Mouse (Mus musculus): Measurements from ENCODE around the gene Tuba1a. TPM values are rescaled to one million over a fixed set of nuclear protein-coding genes. Genes with fewer than 3 reads are reported as not detected.
"Not testable (repeated sequence)": the region's sequence is repeated elsewhere in the genome, so short reads cannot be mapped to it uniquely, and the experiment has no call there.

Tuba1a gene
- polyA plus RNA-seq, 1 experiment = 126 TPM

DNA sequence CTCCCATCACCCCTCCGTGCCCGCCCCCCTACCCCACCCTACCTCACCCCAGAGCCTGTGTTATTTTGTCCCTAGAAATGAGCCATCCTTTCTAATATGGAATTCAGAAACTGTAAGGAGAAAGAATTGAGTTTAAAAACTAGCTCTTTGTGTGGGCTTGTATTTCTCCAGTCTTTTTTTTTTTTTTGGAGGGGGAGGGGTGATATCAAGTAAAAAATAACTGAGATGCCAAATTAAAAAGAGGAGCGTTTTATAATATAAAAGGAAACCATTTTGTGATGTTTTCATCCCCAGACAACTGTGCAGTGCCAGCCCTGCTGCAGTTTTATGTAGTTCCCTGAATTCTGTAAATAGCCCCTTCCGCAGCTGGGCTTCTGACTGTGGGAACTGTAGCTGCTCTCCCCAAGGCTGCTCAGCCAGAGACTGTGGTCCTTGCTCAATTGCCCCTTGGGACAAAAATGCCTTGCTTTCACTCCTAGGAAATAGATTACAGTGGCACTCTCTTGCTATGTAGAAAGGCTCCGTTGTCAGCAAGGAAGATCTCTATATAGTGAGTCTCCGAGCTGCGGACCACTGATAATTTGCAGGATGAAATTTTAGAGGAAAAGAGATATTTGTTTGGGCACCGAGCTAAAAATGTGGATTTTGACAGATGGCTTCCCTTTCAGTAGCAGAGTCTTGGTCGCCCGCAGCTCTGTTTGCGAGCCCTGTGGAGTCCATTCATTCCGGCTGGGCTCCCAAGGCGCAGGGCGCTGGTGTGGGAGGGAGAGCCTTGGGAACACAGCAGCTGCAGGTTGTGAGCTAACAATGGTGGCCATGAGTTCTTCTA is 1.1 kb upstream of the Tuba1a start:
- H3K27ac ChIP-seq (ENCODE audit: insufficient read depth, low read length) = no peak overlapping the region
- WGBS = 85% methylated on average over 14 of the region's 14 CpGs
- H3K4me1 ChIP-seq (ENCODE audit: control insufficient read depth, insufficient read depth, insufficient read length) = no peaks in the 10 kb centered on the region; the same call in 1 of the 2 replicates
- DNase-seq (ENCODE audit: low read depth in 1 of 2, low spot score in 2 of 2) = no peak
- H3K4me3 ChIP-seq (ENCODE audit: extremely low read depth, insufficient read depth, insufficient read length) = no peak overlapping the region
- no peaks in the 10 kb centered on the region for H3K27me3 ChIP-seq (ENCODE audit: control insufficient read depth, insufficient read depth, low read length)
- H3K36me3 ChIP-seq (ENCODE audit: control insufficient read depth, insufficient read depth, low read length) = no peaks in the 10 kb centered on the region
- no peak for TF ChIP-seq CTCF (IDR thresholded peaks at IDR 0.05; ENCODE audit: extremely low read depth, insufficient read depth, insufficient read length, insufficient replicate concordance)
- no peak for TF ChIP-seq POLR2A (IDR thresholded peaks at IDR 0.05; ENCODE audit: low read depth, low read length)

DNA sequence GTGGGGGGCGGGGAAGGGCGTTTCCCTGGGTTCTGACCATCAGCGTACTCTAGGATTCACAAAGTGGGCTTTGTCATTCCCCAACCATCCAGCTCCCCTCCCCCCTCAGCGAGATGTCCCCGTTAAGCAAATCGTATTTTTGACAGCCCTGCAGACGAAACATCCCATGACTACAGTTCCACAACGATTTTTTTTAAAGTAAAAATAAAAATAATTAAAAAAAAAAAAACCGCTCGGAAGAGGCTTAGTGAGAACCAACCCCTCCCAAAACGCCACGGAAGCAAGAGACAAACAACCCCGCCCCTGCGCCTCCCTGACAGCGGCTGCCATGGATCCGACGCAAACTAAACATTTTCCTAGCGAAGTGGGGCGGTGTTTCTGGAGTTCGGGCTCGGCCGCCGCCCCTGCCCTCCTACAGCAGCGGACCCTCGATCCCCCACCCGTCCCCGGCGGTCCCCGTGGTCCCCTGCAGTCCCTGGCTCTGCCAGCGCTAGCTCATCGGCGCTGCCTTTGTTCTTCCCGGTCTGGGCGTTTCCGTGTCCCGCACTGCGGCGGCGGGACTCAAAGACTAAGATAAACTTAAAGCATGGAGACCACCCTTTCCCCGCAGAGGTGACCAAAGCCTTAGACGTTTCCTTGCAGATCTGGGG is 627 bp downstream of the Tuba1a start:
- TF ChIP-seq POLR2A (IDR thresholded peaks at IDR 0.05; ENCODE audit: low read depth, low read length) (no peak), CTCF (IDR thresholded peaks at IDR 0.05; ENCODE audit: extremely low read depth, insufficient read depth, insufficient read length, insufficient replicate concordance) (0 out of 2 replicates have a peak, but pooled peaks have one; percentile 10)
- Histone ChIP-seq H3K4me1 (ENCODE audit: control insufficient read depth, insufficient read depth, insufficient read length) (no peaks in the 10 kb centered on the region; the same call in 1 of the 2 replicates), H3K27ac (ENCODE audit: insufficient read depth, low read length) (peak overlapping the region; percentile 97), H3K27me3 (ENCODE audit: control insufficient read depth, insufficient read depth, low read length) (no peaks in the 10 kb centered on the region), H3K4me3 (ENCODE audit: extremely low read depth, insufficient read depth, insufficient read length) (peak overlapping the region; percentile 92), H3K36me3 (ENCODE audit: control insufficient read depth, insufficient read depth, low read length) (peaks cover 2% of the 10 kb centered on the region)
- under 1% methylated on average over 41 of the region's 41 CpGs for WGBS
- peak in 1 of 2 experiments; percentile 67 for DNase-seq (ENCODE audit: low read depth in 1 of 2, low spot score in 2 of 2)

DNA sequence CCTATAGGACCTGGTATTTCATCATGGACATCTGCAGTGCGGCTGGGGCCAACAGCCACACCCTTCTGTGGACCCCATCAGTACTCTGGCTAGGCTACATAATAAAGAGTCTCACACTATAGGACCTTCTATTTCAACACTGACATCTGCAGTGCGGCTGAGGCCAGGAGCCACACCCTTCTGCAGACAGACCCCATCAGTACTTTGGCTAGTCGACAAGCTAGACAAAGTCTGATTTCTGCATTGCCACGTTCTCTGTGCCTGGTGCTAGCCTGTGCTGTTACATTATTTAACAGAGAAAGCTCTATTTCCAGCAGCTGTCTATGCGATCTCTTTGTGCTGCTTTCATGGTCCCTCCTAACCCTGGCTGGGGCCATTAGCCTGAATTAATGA is 1.4 kb downstream of the Tuba1a start:
- no peak for TF ChIP-seq POLR2A (IDR thresholded peaks at IDR 0.05; ENCODE audit: low read depth, low read length)
- no peak for TF ChIP-seq CTCF (IDR thresholded peaks at IDR 0.05; ENCODE audit: extremely low read depth, insufficient read depth, insufficient read length, insufficient replicate concordance)
- WGBS = 75% methylated on average over 5 of the region's 5 CpGs

DNA sequence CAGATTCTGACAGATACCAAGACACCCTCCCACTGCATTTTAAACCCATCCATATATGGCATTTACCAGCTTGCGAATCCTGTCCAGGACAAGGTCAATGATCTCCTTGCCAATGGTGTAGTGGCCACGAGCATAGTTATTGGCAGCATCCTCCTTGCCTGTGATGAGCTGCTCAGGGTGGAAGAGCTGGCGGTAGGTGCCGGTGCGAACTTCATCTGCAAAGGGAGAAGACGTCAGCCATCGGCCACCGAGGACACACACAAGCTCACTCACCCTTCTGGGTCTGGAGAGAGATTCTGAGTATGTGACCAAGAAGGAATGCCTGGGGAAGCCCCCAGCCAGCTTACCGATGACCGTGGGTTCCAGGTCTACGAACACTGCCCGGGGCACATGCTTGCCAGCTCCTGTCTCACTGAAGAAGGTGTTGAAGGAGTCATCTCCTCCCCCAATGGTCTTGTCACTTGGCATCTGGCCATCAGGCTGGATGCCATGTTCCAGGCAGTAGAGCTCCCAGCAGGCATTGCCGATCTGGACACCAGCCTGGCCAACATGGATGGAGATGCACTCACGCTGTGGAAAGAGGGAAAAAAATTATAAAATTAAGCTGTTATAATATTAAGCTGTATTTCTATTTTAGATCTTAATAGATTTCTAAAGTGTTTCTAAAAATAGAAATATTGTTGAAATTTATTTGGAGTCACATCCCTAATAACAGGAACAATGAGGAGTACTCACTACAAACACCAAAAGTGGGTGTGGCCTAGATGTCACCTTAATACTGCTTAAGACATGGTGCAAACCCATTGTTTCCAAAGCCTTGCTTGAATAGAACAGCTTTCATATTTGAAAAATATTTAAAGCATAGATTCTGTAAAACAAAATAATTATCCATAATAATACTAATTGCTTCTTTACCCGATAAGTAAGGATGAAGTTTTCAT is 2.1 kb downstream of the Tuba1a start:
- H3K36me3 ChIP-seq (ENCODE audit: control insufficient read depth, insufficient read depth, low read length); H3K4me1 ChIP-seq (ENCODE audit: control insufficient read depth, insufficient read depth, insufficient read length); H3K27me3 ChIP-seq (ENCODE audit: control insufficient read depth, insufficient read depth, low read length); H3K27ac ChIP-seq (ENCODE audit: insufficient read depth, low read length); H3K4me3 ChIP-seq (ENCODE audit: extremely low read depth, insufficient read depth, insufficient read length); DNase-seq (ENCODE audit: low read depth in 1 of 2, low spot score in 2 of 2): not testable (repeated sequence)
- WGBS = 89% methylated on average over 11 of the region's 15 CpGs

More for the DNA sequence above, 1.4 kb downstream of the Tuba1a start:
- Histone ChIP-seq H3K36me3 (ENCODE audit: control insufficient read depth, insufficient read depth, low read length) (peaks cover 2% of the 10 kb centered on the region), H3K27me3 (ENCODE audit: control insufficient read depth, insufficient read depth, low read length) (no peaks in the 10 kb centered on the region), H3K4me3 (ENCODE audit: extremely low read depth, insufficient read depth, insufficient read length) (no peak overlapping the region), H3K27ac (ENCODE audit: insufficient read depth, low read length) (no peak overlapping the region), H3K4me1 (ENCODE audit: control insufficient read depth, insufficient read depth, insufficient read length) (no peaks in the 10 kb centered on the region; the same call in 1 of the 2 replicates)
- DNase-seq (ENCODE audit: low read depth in 1 of 2, low spot score in 2 of 2) = no peak

DNA sequence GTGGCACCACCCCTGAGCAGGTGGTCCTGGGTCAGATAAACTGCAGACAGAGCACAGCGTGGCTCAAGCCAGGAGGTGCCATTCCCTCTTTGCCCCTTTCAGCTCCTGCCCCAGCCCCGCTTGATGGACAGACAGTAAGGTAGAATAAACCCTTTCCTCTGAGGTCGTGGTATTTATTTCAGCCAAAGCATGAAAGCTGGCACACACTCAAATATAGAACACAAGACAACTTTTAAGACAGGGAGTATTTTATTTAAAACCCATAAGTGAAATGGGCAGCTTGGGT is 4.0 kb downstream of the Tuba1a start:
- H3K4me1 ChIP-seq (ENCODE audit: control insufficient read depth, insufficient read depth, insufficient read length) = no peaks in the 10 kb centered on the region; the same call in 1 of the 2 replicates
- peaks cover 2% of the 10 kb centered on the region for H3K36me3 ChIP-seq (ENCODE audit: control insufficient read depth, insufficient read depth, low read length)
- H3K27ac ChIP-seq (ENCODE audit: insufficient read depth, low read length) = no peak overlapping the region
- DNase-seq (ENCODE audit: low read depth in 1 of 2, low spot score in 2 of 2) = no peak
- 87% methylated on average over 3 of the region's 3 CpGs for WGBS
- TF ChIP-seq CTCF (IDR thresholded peaks at IDR 0.05; ENCODE audit: extremely low read depth, insufficient read depth, insufficient read length, insufficient replicate concordance) (no peak), POLR2A (IDR thresholded peaks at IDR 0.05; ENCODE audit: low read depth, low read length) (no peak)
- H3K27me3 ChIP-seq (ENCODE audit: control insufficient read depth, insufficient read depth, low read length) = no peaks in the 10 kb centered on the region
- no peak overlapping the region for H3K4me3 ChIP-seq (ENCODE audit: extremely low read depth, insufficient read depth, insufficient read length)

DNA sequence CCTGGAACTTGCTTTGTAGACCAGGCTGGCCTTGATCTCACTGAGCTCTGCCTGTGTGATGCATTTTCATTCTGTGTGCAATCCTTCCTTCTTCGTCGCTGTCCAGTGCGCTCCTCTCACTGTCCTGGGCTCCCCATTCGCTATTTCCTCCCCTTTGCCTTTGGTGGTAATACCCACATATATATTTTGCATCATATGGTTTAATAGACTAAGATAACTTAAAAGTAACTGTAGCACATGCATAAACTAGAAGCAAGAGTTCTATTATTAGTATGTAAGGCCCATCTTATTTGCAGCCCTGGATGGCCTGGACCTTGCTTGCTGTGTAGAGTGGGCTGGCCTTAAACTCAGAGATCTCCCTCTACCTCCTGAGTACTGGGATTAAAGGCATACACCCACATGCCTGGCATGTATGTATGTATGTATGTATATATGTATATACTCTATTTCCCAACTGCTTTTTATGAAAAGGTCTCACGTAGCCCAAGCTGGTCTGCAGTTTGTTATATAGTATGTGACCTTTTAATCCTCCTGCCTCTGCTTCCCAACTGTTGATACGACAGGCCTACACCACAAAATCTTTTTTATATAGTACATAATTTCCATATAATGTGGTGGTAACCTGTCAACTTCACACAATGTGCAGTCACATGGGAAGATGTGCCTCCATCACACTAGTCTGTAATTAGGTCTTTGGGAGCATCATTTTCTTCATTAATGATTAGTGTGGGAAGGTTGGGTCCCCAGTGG is 4.5 kb downstream of the Tuba1a start:
- Histone ChIP-seq H3K4me1 (ENCODE audit: control insufficient read depth, insufficient read depth, insufficient read length) (no peaks in the 10 kb centered on the region; the same call in 1 of the 2 replicates), H3K36me3 (ENCODE audit: control insufficient read depth, insufficient read depth, low read length) (peaks cover 2% of the 10 kb centered on the region), H3K4me3 (ENCODE audit: extremely low read depth, insufficient read depth, insufficient read length) (no peak overlapping the region), H3K27me3 (ENCODE audit: control insufficient read depth, insufficient read depth, low read length) (no peaks in the 10 kb centered on the region), H3K27ac (ENCODE audit: insufficient read depth, low read length) (no peak overlapping the region)
- no peak for DNase-seq (ENCODE audit: low read depth in 1 of 2, low spot score in 2 of 2)
- TF ChIP-seq POLR2A (IDR thresholded peaks at IDR 0.05; ENCODE audit: low read depth, low read length) (no peak), CTCF (IDR thresholded peaks at IDR 0.05; ENCODE audit: extremely low read depth, insufficient read depth, insufficient read length, insufficient replicate concordance) (no peak)
- WGBS = 93% methylated on average over 6 of the region's 6 CpGs
